ENCODE assay signal across 8 mouse cellular contexts in the genomic region with DNA sequence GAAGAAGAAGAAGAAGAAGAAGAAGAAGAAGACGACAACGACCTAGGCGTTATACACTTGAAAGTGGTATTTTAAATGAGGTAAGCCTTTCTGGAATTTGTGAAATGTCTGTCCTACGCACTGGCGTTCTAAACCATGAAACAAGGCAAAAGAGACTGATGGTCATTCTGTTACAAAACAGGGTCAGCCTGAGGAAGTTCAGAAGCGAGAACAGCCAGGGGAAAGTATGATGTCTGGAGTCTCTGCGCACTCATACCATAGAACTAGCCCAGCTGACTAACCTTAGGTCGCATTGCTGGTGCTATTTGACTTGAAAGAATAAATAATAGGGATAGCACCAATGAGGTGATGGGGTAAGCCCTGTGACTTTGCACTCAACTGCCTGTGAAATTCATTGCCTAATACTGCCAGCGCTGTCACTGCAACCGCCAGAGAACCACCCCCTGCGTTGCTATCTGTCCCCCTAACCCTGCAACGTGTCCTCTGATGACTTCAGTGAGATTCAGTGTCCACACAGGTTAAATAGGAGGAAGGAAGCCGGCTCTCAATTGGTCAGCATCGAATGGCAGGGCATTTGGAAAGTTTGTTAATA.
A peak's percentile ranks its signal among the peaks of the same experiment; 100 is the strongest.
DNase-seq lines count a peak whose midpoint lies in the region; ATAC-seq and TF ChIP-seq lines count a peak whose summit lies in the region.

No protein-coding gene starts in this region.

- no peaks in the 10 kb centered on the region for H3K9me3 ChIP-seq in forebrain, postnatal 0 days (ENCODE audit: low read length)
- H3K9me3 ChIP-seq in liver, embryonic 11.5 days (ENCODE audit: control insufficient read depth, low read length) = no peaks in the 10 kb centered on the region
- no peaks in the 10 kb centered on the region for H3K9me3 ChIP-seq in midbrain, postnatal 0 days (ENCODE audit: low read length)

- no peaks in the 10 kb centered on the region for H3K27me3 ChIP-seq in forebrain, postnatal 0 days (ENCODE audit: insufficient read depth, low read length)
- H3K27me3 ChIP-seq in liver, embryonic 11.5 days (replicated peaks; ENCODE audit: control insufficient read depth, insufficient read depth, low read length) = no peaks in the 10 kb centered on the region
- no peaks in the 10 kb centered on the region for H3K27me3 ChIP-seq in midbrain, postnatal 0 days (ENCODE audit: insufficient read depth, low read length)

- no peak overlapping the region for H3K27ac ChIP-seq in forebrain, postnatal 0 days (ENCODE audit: low read depth, low read length)
- H3K27ac ChIP-seq in liver, embryonic 11.5 days (ENCODE audit: low read depth, low read length) = peak overlapping the region; percentile 53; the same call in 1 of the 2 replicates
- H3K27ac ChIP-seq in midbrain, postnatal 0 days (ENCODE audit: low read depth, low read length) = no peak overlapping the region; the same call in 1 of the 2 replicates

- DNase-seq in CD4-positive helper T cell, adult 2 months (ENCODE audit: low read depth, low spot score) = peak; percentile 3
- peak; percentile 52 for DNase-seq in MEL-GATA-1-ER (ENCODE audit: extremely low read depth, low read depth)
- DNase-seq in forebrain, postnatal 0 days = no peak
- peak; percentile 34 for DNase-seq in liver, embryonic 11.5 days (ENCODE audit: low spot score)
- DNase-seq in midbrain, postnatal 0 days (ENCODE audit: low spot score) = no peak
- DNase-seq in thymus, postnatal 36 days = no peak
- DNase-seq in cerebellum, postnatal 25 days = no peak
- DNase-seq in ovary, postnatal 10 days (ENCODE audit: low spot score) = no peak

- ATAC-seq in forebrain, postnatal 0 days = no peak
- peak; percentile 42 for ATAC-seq in liver, embryonic 11.5 days (replicated peaks; ENCODE audit: low FRiP score)
- no peak for ATAC-seq in midbrain, postnatal 0 days (ENCODE audit: low FRiP score)

- H3K9ac ChIP-seq in forebrain, postnatal 0 days = no peak overlapping the region
- H3K9ac ChIP-seq in liver, embryonic 11.5 days (ENCODE audit: low read depth, low read length) = peak overlapping the region; percentile 62
- no peak overlapping the region for H3K9ac ChIP-seq in midbrain, postnatal 0 days (replicated peaks; ENCODE audit: low read length, poor library complexity, severe bottlenecking)

- peak overlapping the region; percentile 50 for H3K4me2 ChIP-seq in forebrain, postnatal 0 days (ENCODE audit: low read depth)
- H3K4me2 ChIP-seq in liver, embryonic 11.5 days = peak overlapping the region; percentile 80
- H3K4me2 ChIP-seq in midbrain, postnatal 0 days (ENCODE audit: low read depth, low read length, poor library complexity, severe bottlenecking) = peak overlapping the region; percentile 52

- no peak for TF ChIP-seq CTCF in forebrain, postnatal 0 days (IDR thresholded peaks at IDR 0.05; ENCODE audit: low read depth)
- no peak for TF ChIP-seq CTCF in midbrain, postnatal 0 days (IDR thresholded peaks at IDR 0.05)

- H3K36me3 ChIP-seq in forebrain, postnatal 0 days (ENCODE audit: insufficient read depth) = no peaks in the 10 kb centered on the region
- no peaks in the 10 kb centered on the region for H3K36me3 ChIP-seq in liver, embryonic 11.5 days (ENCODE audit: control insufficient read depth, insufficient read depth, low read length)
- no peaks in the 10 kb centered on the region for H3K36me3 ChIP-seq in midbrain, postnatal 0 days (ENCODE audit: insufficient read depth, low read length)

- WGBS in forebrain, postnatal 0 days = 48% methylated on average over 14 of the region's 14 CpGs
- 37% methylated on average over 14 of the region's 14 CpGs for WGBS in liver, embryonic 11.5 days
- WGBS in midbrain, postnatal 0 days = 52% methylated on average over 14 of the region's 14 CpGs

- H3K4me1 ChIP-seq in forebrain, postnatal 0 days (ENCODE audit: insufficient read depth) = no peaks in the 10 kb centered on the region
- H3K4me1 ChIP-seq in liver, embryonic 11.5 days (replicated peaks; ENCODE audit: control insufficient read depth, insufficient read depth, low read length) = peaks cover 8% of the 10 kb centered on the region
- H3K4me1 ChIP-seq in midbrain, postnatal 0 days (ENCODE audit: insufficient read depth, low read length) = no peaks in the 10 kb centered on the region

- peak overlapping the region; percentile 29; the same call in 1 of the 2 replicates for H3K4me3 ChIP-seq in forebrain, postnatal 0 days (ENCODE audit: low read depth, low read length)
- H3K4me3 ChIP-seq in liver, embryonic 11.5 days (ENCODE audit: low read depth, low read length) = peak overlapping the region; percentile 50
- peak overlapping the region; percentile 21; the same call in 1 of the 2 replicates for H3K4me3 ChIP-seq in midbrain, postnatal 0 days (ENCODE audit: low read depth, low read length)

Comparison
In these comparisons a context has a peak if more than half of its experiments do, and no peak if none do; other contexts are left out.
1. DNase-seq: peak in CD4-positive helper T cell, adult 2 months (single experiment), MEL-GATA-1-ER (single experiment) and liver, embryonic 11.5 days (single experiment); none in forebrain, postnatal 0 days (single experiment), midbrain, postnatal 0 days (single experiment), thymus, postnatal 36 days (0 of 2), cerebellum, postnatal 25 days (0 of 2) and ovary, postnatal 10 days (single experiment).
2. Peak in every context shown above with its lines, with median percentiles within 50 percentile points of each other: H3K4me2 ChIP-seq and H3K4me3 ChIP-seq.